Mouse (Mus musculus) hindbrain, embryonic 14.5 days (tissue): Measurements from ENCODE around the gene Defb20. TPM values are rescaled to one million over a fixed set of nuclear protein-coding genes. Genes with fewer than 3 reads are reported as not detected.

Source experiments
- ATAC-seq: fragments of 200-750 bp; cut with Nextera tagmentation; 2 replicates; pipeline ENCODE4 v1.8.0; 2017; ENCODE audit warnings: moderate number of reproducible peaks, mild to moderate bottlenecking, moderate TSS enrichment, moderate library complexity; ENCODE audit not compliant: low FRiP score
- DNase-seq: peaks from one replicate; pipeline ENCODE4 v3.0.0-alpha.2; 2015; ENCODE audit warnings: low spot score
- H3K27ac ChIP-seq: fragments of 300-500 bp; sonication (generic); 2 replicates; pipeline ENCODE4 v1.5.1; 2014; ENCODE audit warnings: mild to moderate bottlenecking, moderate library complexity
- H3K27me3 ChIP-seq: fragments of 300-500 bp; sonication (generic); 2 replicates; pipeline ENCODE4 v1.6.1; 2014; ENCODE audit warnings: mild to moderate bottlenecking, low read length, mixed read lengths; ENCODE audit not compliant: control insufficient read depth, insufficient read depth
- H3K36me3 ChIP-seq: fragments of 300-500 bp; sonication (generic); replicated peaks from 2 replicates; pipeline ENCODE4 v1.6.1; 2014; ENCODE audit not compliant: control insufficient read depth, insufficient read depth
- H3K4me1 ChIP-seq: fragments of 300-500 bp; sonication (generic); replicated peaks from 2 replicates; pipeline ENCODE4 v1.6.1; 2014; ENCODE audit warnings: antibody characterized with exemption, low read length, mixed read lengths; ENCODE audit not compliant: control insufficient read depth, insufficient read depth
- H3K4me2 ChIP-seq: fragments of 300-500 bp; sonication (generic); replicated peaks from 2 replicates; pipeline ENCODE4 v1.6.1; 2014; ENCODE audit warnings: mild to moderate bottlenecking, moderate library complexity
- H3K4me3 ChIP-seq: fragments of 300-500 bp; sonication (generic); replicated peaks from 2 replicates; pipeline ENCODE4 v1.5.1; 2014; ENCODE audit warnings: mild to moderate bottlenecking, low read length
- H3K9ac ChIP-seq: fragments of 300-500 bp; sonication (generic); 2 replicates; pipeline ENCODE4 v1.6.1; 2014
- H3K9me3 ChIP-seq: fragments of 300-500 bp; sonication (generic); 2 replicates; pipeline ENCODE4 v1.6.1; 2016; ENCODE audit warnings: low read length; ENCODE audit not compliant: control insufficient read depth
- WGBS: fragments of 180-500 bp; shearing (Covaris S2); extraction: QIAGEN DNeasy Blood & Tissue Kit; methylation state at CpG from one replicate; pipeline ENCODE4 v1.1.7; 2014; 5-methylcytosine and 5-hydroxymethylcytosine counted together
- polyA plus RNA-seq: library from polyadenylated mRNA; unstranded; fragments of >200 nt; fragmentation: Nextera tagmentation; extraction: Ambion mirVana; gene quantifications from 2 replicates; pipeline ENCODE4 v1.2.1, GENCODE M21; 2014

Gene Defb20
- polyA plus RNA-seq, 1 experiment from 2014 or later: not detected

- Histone ChIP-seq H3K36me3 (no peaks in the 10 kb centered on the region), H3K9me3 (no peaks in the 10 kb centered on the region), H3K27ac (no peak overlapping the region), H3K27me3 (no peaks in the 10 kb centered on the region), H3K4me1 (no peaks in the 10 kb centered on the region), H3K9ac (no peak overlapping the region), H3K4me2 (no peak overlapping the region), H3K4me3 (no peak overlapping the region)
- ATAC-seq (no peak), DNase-seq (no peak)
- 73% methylated on average over 2 of the region's 2 CpGs for WGBS
These were observed 10.2 kb downstream of the Defb20 start for GRCm38 (mm10) chr2:152487024-152487423.

- Histone ChIP-seq H3K4me2 (no peak within 1 kb of the TSS), H3K4me1 (no peaks in the 10 kb centered on the region), H3K4me3 (no peak within 1 kb of the TSS), H3K27ac (no peak within 1 kb of the TSS), H3K9ac (no peak within 1 kb of the TSS), H3K27me3 (no peaks in the 10 kb centered on the region), H3K36me3 (no peaks in the 10 kb centered on the region), H3K9me3 (no peaks in the 10 kb centered on the region)
- DNase-seq (no peak), ATAC-seq (no peak)
These were observed 13.2 kb downstream of the Defb20 start, which contains the start of gene Defb22 for GRCm38 (mm10) chr2:152490038-152490437. Defb22 (minus strand) TSS chr2:152490138.

GRCm38 (mm10) chr2:152493151-152493550 lies 16.3 kb downstream of the Defb20 start:
- Histone ChIP-seq H3K27ac (no peak overlapping the region), H3K9ac (no peak overlapping the region), H3K4me2 (no peak overlapping the region), H3K27me3 (no peaks in the 10 kb centered on the region), H3K4me1 (no peaks in the 10 kb centered on the region), H3K9me3 (no peaks in the 10 kb centered on the region), H3K4me3 (no peak overlapping the region), H3K36me3 (no peaks in the 10 kb centered on the region)
- no peak for ATAC-seq
- 85% methylated on average over 6 of the region's 6 CpGs for WGBS
- no peak for DNase-seq

GRCm38 (mm10) chr2:152498020-152498419 lies 21.2 kb downstream of the Defb20 start:
- Histone ChIP-seq H3K4me2 (no peak overlapping the region), H3K27me3 (no peaks in the 10 kb centered on the region), H3K4me3 (no peak overlapping the region), H3K9me3 (no peaks in the 10 kb centered on the region), H3K27ac (no peak overlapping the region), H3K4me1 (no peaks in the 10 kb centered on the region), H3K9ac (no peak overlapping the region), H3K36me3 (no peaks in the 10 kb centered on the region)
- DNase-seq (no peak), ATAC-seq (no peak)
- WGBS: 78% methylated on average over 6 of the region's 6 CpGs

GRCm38 (mm10) chr2:152500204-152500862 lies 23.5 kb downstream of the Defb20 start:
- Histone ChIP-seq H3K4me3 (no peak overlapping the region), H3K4me2 (no peak overlapping the region), H3K4me1 (no peaks in the 10 kb centered on the region), H3K9ac (no peak overlapping the region), H3K27ac (no peak overlapping the region), H3K9me3 (no peaks in the 10 kb centered on the region), H3K36me3 (no peaks in the 10 kb centered on the region), H3K27me3 (no peaks in the 10 kb centered on the region)
- ATAC-seq (no peak), DNase-seq (no peak)
- 80% methylated on average over 7 of the region's 7 CpGs for WGBS

- DNase-seq (no peak), ATAC-seq (no peak)
- H3K4me2 ChIP-seq: no peak overlapping the region
- H3K27ac ChIP-seq: no peak overlapping the region
- no peak overlapping the region for H3K4me3 ChIP-seq
- H3K9ac ChIP-seq: no peak overlapping the region
- no peaks in the 10 kb centered on the region for H3K27me3 ChIP-seq
- H3K36me3 ChIP-seq: no peaks in the 10 kb centered on the region
- no peaks in the 10 kb centered on the region for H3K4me1 ChIP-seq
- no peaks in the 10 kb centered on the region for H3K9me3 ChIP-seq
- 85% methylated on average over 6 of the region's 6 CpGs for WGBS
These were observed 24.0 kb downstream of the Defb20 start for GRCm38 (mm10) chr2:152500863-152501229.

- no peaks in the 10 kb centered on the region for H3K36me3 ChIP-seq
- DNase-seq: no peak
- no peak for ATAC-seq
- 92% methylated on average over 2 of the region's 2 CpGs for WGBS
- H3K27ac ChIP-seq: no peak overlapping the region
- H3K4me2 ChIP-seq: no peak overlapping the region
- no peak overlapping the region for H3K9ac ChIP-seq
- H3K4me1 ChIP-seq: no peaks in the 10 kb centered on the region
- H3K4me3 ChIP-seq: no peak overlapping the region
- no peaks in the 10 kb centered on the region for H3K9me3 ChIP-seq
- H3K27me3 ChIP-seq: no peaks in the 10 kb centered on the region
These were observed 27.1 kb downstream of the Defb20 start for GRCm38 (mm10) chr2:152503950-152504349.

- no peak within 1 kb of the TSS for H3K27ac ChIP-seq
- H3K27me3 ChIP-seq: no peaks in the 10 kb centered on the region
- WGBS: 57% methylated on average over 1 of the region's 1 CpGs
- no peaks in the 10 kb centered on the region for H3K4me1 ChIP-seq
- ATAC-seq: no peak
- H3K4me2 ChIP-seq: no peak within 1 kb of the TSS
- H3K36me3 ChIP-seq: no peaks in the 10 kb centered on the region
- no peak for DNase-seq
- no peaks in the 10 kb centered on the region for H3K9me3 ChIP-seq
- no peak within 1 kb of the TSS for H3K4me3 ChIP-seq
- no peak within 1 kb of the TSS for H3K9ac ChIP-seq
These were observed 34.7 kb downstream of the Defb20 start, which contains the start of gene Defb26 for GRCm38 (mm10) chr2:152511592-152511991. Defb26 (minus strand) TSS chr2:152511692.

GRCm38 (mm10) chr2:152516084-152516483 lies 39.2 kb downstream of the Defb20 start:
- Histone ChIP-seq H3K4me3 (no peak overlapping the region), H3K4me2 (no peak overlapping the region), H3K4me1 (no peaks in the 10 kb centered on the region), H3K9ac (no peak overlapping the region), H3K27ac (no peak overlapping the region), H3K36me3 (no peaks in the 10 kb centered on the region), H3K27me3 (no peaks in the 10 kb centered on the region), H3K9me3 (no peaks in the 10 kb centered on the region)
- WGBS: 83% methylated on average over 4 of the region's 4 CpGs
- DNase-seq (no peak), ATAC-seq (no peak)

- Histone ChIP-seq H3K27me3 (no peaks in the 10 kb centered on the region), H3K9me3 (no peaks in the 10 kb centered on the region), H3K4me2 (no peak within 1 kb of the TSS), H3K27ac (no peak within 1 kb of the TSS), H3K4me3 (no peak within 1 kb of the TSS), H3K36me3 (no peaks in the 10 kb centered on the region), H3K9ac (no peak within 1 kb of the TSS), H3K4me1 (no peaks in the 10 kb centered on the region)
- WGBS: 75% methylated on average over 4 of the region's 4 CpGs
- DNase-seq (no peak), ATAC-seq (no peak)
These were observed 41.1 kb downstream of the Defb20 start, which contains the start of gene Defb28 for GRCm38 (mm10) chr2:152517981-152518380. Defb28 (plus strand) TSS chr2:152518255.
